Mouse (Mus musculus) cerebellum, adult 2 months (tissue): Measurements from ENCODE around the gene Frmd4a.

ENCODE experiments used
- CTCF ChIP-seq: fragments of 200-500 bp; IDR thresholded peaks from 2 replicates; pipeline ENCODE4 v1.5.1; 2011; ENCODE audit warnings: low read depth, mild to moderate bottlenecking, control low read depth, low read length, moderate library complexity, borderline replicate concordance; ENCODE audit not compliant: insufficient read depth
- POLR2A ChIP-seq: fragments of 200-500 bp; IDR thresholded peaks from 2 replicates; pipeline ENCODE4 v1.6.1; 2011; ENCODE audit warnings: low read length, control low read depth, borderline replicate concordance; ENCODE audit not compliant: insufficient read depth

DNA sequence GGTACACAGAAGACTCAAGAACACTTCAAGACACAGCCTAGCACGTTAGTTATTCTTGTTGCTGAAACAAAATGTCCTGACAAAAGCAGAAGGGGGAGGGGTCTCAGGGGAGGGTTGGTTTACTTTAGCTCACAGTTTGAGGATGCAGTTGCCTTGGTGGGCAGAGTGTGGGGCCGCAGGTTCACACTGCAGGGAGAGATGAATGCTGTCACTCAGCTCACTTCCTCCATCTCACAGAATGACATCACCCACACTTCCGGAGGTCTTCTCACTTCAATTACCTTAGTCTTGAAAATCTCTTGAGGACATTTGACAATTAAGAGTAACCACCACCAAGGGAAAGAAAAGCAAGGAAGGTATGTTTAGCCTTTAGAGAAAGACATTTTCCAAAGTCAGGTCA is 574.1 kb downstream of the Frmd4a start:
- TF ChIP-seq CTCF (no peak), POLR2A (no peak)
